Mouse (Mus musculus): Measurements from ENCODE around the gene Pnkp. TPM values are rescaled to one million over a fixed set of nuclear protein-coding genes. Genes with fewer than 3 reads are reported as not detected.

The Pnkp gene
- polyA plus RNA-seq (2021; fragmentation: Nextera tagmentation), result 25.1 and 38.7 TPM in 2 replicates
- long read RNA-seq, experiment 1, transcript Pnkp-203 (17 exons, 1,770 nt), result minor isoform, 16 of 166 reads
- long read RNA-seq, experiment 1, transcript Pnkp-201 (16 exons, 2,184 nt), result major isoform, 78 of 166 reads
- long read RNA-seq, experiment 1, transcript Pnkp-202 (15 exons, 1,550 nt), result minor isoform, 6 of 166 reads
- long read RNA-seq, experiment 1, partial matches to known transcripts, result 12 of 166 reads
- long read RNA-seq, experiment 1, other reads (novel, unspliced or antisense), result 54 of 166 reads
- long read RNA-seq, experiment 2, transcript Pnkp-201 (16 exons, 2,184 nt), result major isoform, 23 of 45 reads
- long read RNA-seq, experiment 2, partial matches to known transcripts, result 6 of 45 reads
- long read RNA-seq, experiment 2, other reads (novel, unspliced or antisense), result 13 of 45 reads

DNA sequence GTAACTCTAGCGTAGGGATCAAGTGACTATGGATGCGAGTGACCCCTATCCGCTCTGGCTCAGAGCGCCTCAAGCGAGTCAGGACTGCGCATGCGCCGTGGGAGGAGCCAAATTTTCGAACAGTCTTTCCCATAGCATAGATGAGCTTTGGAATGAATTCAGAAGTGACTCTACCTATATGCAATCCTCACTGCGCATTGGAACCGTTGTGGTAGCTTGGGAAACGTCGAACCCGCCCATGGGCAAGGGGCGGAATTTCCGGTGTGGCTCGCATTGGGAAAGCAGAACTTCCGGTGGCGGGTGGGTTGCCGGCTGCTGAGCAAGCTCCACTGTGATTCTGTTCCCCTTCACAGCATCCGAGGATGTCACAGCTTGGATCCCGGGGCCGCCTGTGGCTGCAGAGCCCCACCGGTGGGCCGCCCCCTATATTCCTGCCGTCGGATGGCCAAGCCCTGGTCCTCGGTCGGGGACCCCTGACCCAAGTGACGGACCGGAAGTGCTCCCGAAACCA, at the start of gene Pnkp:
Gene Pnkp (plus strand): TSS at position 98 of the 511 bp plus-strand sequence.

DNA sequence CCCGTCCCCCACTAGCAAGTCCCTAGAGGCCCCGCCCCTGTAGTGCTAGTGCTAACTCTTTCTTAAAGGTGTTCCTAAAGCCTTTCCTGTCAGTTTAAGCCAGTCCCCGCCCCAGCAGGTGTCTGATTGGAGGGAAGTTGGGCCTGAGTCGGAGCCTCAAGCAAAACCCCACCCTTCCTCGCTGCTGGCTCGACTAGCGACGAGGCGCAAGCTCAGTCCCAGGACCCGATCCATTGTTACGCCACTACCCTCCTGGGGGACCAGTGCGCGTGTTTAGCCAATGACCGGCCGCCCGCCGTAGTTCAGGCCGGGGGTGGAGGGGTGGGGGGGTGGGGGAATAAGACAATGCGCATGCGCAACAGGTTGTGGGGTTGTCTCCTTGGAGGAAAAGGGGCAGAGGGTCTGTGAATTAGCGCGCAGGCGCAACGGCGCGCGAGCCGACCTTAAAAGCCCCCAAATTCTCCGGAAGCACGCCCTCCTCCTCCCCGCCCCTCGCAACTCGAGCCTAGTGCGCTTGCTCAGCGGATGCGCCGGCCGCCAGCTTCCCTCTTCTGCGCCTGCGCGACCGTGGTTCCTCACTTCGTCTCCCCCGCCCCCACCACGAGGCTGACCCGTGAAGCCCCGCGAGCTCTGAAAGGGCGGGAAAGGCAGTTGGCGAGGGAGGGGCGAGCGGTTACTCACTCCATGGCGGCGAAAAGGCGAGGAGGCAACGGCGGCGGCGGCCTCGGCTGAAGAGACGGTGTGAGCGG, 41.0 kb upstream of the Pnkp start, which contains the start of the genes Nup62 and Il4i1:
Gene Nup62 (plus strand): TSS at position 368 of the 749 bp plus-strand sequence.
Gene Il4i1 (plus strand): TSS at position 667 of the 749 bp plus-strand sequence.

GRCm38 (mm10) chr7:44816470-44817021, 40.4 kb upstream of the Pnkp start, which contains the start of gene Atf5:
Atf5 (minus strand) TSS chr7:44816658.

DNA sequence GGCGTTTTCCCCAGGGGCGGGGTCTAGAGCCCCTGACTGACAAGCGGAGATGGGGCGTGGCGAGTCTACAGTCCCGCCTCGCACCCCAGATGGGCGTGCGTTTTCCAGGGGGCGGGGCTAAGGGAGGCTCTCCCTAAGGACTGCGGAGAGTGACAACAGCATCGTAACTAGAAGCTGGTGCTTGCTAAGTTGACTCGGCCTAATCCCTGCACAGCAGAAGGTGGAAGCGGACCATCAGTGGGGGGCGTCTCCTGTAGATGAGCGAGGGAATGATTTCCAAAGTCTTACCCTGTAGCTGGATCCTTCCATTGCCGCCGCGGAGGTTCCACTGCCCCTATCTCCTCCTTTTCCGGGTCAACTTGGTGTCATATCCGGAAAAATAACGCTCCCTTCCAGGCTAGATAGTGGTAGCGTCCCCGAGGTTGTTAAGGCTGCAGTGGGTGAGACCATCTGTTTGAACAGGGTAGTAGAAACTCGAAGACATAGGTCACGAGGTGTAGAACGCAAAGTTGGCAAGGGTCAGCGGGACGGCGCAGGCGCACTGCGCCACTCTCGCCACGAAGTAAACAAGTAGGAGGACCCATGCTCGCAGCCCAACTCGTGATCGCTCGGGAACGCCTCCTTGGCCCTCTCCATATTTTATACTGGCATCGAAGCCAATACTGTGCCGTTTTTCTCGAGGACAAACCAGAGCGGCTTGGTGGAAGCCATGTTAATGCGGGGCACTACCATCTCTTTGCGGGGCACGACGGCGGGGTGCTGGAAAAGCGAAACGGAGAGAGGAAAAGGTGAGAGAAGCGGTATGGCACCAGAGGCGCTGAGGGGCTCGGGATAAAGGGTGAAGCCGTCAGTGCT, 8.2 kb upstream of the Pnkp start, which contains the start of the genes Akt1s1 and Tbc1d17:
Gene Akt1s1 (plus strand): TSS at position 431 of the 855 bp plus-strand sequence.
Gene Tbc1d17 (minus strand): TSS at position 519 of the 855 bp plus-strand sequence.

DNA sequence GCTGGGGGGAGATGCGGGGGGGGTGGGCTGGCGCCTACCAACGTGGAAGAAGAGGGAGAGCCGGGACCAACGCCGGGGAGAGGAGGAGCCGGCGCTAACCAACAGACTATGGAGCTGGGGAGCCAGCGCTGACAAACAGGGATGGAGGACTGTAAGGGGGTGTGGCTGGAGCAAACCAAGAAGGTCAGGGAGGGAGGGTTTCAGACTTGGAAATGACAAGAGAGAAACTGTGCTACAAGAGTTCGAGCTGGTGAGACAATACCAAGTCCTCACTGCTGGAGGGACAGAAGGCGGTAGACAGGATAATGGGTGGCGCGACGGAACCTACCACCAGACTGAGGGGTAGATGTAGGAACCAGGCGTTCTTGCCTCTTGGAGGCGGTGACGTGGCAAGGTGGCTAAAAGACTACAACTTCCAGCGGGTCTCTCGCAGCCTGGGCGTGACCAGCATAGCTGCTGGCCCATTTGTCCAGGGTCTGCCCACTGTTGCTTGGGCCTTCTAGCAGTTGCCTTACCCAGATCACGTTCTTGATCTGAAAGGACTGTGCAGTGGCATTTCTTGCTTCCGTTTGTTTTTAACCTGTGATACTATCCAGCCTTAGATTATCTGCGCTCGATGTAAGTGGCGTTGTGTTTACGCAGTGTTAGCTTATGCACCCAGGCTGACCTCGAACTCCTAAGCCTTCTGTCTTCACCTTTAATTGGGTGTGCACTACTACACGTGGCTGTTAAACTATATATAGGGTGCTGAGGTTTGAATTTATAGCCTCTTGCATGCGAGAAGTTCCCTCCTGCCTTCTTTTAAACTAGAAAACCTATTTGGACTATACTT, 13.0 kb downstream of the Pnkp start, which contains the start of gene Ptov1:
Gene Ptov1 (minus strand): TSS at position 92 of the 832 bp plus-strand sequence.

DNA sequence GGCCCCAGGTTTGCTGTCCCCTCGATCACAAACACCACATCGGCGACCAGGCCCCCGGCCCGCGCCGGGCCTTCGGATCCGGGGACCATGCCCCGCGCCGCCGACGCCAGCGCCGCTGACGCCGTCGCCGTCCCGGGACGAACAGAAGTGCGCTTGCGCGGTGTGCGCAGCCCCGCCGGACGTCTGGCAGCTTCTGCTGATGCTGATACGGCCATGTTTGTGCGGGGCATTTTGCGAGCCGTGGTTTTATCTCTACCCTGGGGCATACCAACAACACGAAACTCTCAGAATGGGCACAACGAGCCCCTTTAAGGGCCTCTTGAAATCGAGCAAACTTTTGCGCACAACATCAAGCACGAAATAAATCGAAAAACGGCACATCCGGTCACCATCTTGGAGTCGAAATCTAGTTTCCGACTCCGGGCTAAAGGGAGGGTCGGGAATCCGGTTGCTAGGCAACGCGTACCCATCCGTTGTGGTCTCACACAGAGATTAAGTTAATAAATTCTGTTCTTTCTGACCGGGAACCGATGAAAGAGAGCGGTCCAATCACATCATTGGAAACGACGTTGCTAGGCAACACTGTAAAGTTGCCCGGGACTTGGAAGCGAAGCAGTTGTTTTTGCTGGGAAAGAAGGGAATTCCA, 35.5 kb downstream of the Pnkp start, which contains the start of gene Med25:
Gene Med25 (minus strand): TSS at position 437 of the 646 bp plus-strand sequence.

DNA sequence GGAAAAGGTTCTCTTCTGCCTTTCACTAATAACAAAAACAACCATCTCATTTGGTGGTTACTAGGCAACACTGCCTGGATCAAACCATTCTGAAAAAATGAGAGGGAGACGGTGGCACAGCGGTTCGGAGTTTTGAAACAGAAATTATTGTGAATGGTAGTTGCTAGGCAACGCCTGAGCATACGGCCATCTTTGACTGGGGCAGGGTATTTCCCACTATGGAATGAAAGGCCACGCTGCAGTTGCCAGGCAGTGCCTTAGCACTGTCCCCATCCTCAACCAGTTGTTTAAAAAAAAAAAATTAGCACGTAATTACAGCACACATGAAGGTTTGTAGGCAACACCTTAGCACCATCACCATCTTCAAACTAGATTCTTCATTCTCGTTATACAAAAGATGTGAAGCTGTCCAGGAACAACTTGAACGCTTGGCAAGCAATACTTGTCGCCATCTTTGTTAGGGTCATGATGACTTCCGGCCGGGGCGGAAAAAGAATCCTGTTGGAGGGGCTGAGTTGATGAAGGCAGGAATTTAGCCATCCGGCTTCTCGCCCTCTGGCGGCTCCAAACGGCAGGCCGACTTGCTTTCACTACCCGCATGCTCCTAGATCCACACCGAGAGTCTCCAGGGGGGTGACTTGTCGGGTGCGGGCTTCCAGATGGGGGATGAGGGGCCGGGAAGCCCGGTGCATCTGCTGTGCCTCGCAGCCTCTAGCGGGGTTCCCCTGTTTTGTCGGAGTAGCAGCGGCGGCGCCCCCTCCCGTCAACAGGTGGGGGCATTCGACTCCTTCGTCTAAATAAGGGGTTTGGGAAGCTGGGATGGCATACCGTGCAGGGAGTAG, 38.9 kb downstream of the Pnkp start, which contains the start of gene Fuz:
Gene Fuz (plus strand): TSS at position 487 of the 842 bp plus-strand sequence.

Other genes with a start within 250 kb of the Pnkp start
- 20.8 and 23.6 TPM in 2 replicates for gene Myh14, start 186.3 kb upstream of the Pnkp start, polyA plus RNA-seq (2021; fragmentation: Nextera tagmentation)
- gene Izumo2, start 148.4 kb upstream of the Pnkp start, polyA plus RNA-seq (2021; fragmentation: Nextera tagmentation), result not detected in 2 replicates
- gene Vrk3, start 108.7 kb upstream of the Pnkp start, polyA plus RNA-seq (2021; fragmentation: Nextera tagmentation), result 29.4 and 33.2 TPM in 2 replicates
- gene Zfp473, start 106.1 kb upstream of the Pnkp start, polyA plus RNA-seq (2021; fragmentation: Nextera tagmentation), result 0.18 and 0.42 TPM in 2 replicates
- gene Nup62, start 41.1 kb upstream of the Pnkp start, polyA plus RNA-seq (2021; fragmentation: Nextera tagmentation), result 9.7 and 11.8 TPM in 2 replicates
- gene Il4i1, start 40.8 kb upstream of the Pnkp start, polyA plus RNA-seq (2021; fragmentation: Nextera tagmentation), result 0.51 and 1.0 TPM in 2 replicates
- gene Atf5, start 40.5 kb upstream of the Pnkp start, polyA plus RNA-seq (2021; fragmentation: Nextera tagmentation), result 0.93 and 2.1 TPM in 2 replicates
- 31.0 and 50.0 TPM in 2 replicates for gene Akt1s1, start 8.1 kb upstream of the Pnkp start, polyA plus RNA-seq (2021; fragmentation: Nextera tagmentation)
- gene Tbc1d17, start 8.1 kb upstream of the Pnkp start, polyA plus RNA-seq (2021; fragmentation: Nextera tagmentation), result 48.7 and 69.5 TPM in 2 replicates
- 120 and 523 TPM in 2 replicates for gene Ptov1, start 12.6 kb downstream of the Pnkp start, polyA plus RNA-seq (2021; fragmentation: Nextera tagmentation)
- 114 and 117 TPM in 2 replicates for gene Med25, start 35.6 kb downstream of the Pnkp start, polyA plus RNA-seq (2021; fragmentation: Nextera tagmentation)
- 11.3 and 12.2 TPM in 2 replicates for gene Fuz, start 38.9 kb downstream of the Pnkp start, polyA plus RNA-seq (2021; fragmentation: Nextera tagmentation)
- gene Ap2a1, start 72.4 kb downstream of the Pnkp start, polyA plus RNA-seq (2021; fragmentation: Nextera tagmentation), result 27.8 and 116 TPM in 2 replicates
- gene Tsks, start 86.1 kb downstream of the Pnkp start, polyA plus RNA-seq (2021; fragmentation: Nextera tagmentation), result 0.91 and 0.97 TPM in 2 replicates
- 48.7 and 54.3 TPM in 2 replicates for gene Cpt1c, start 117.7 kb downstream of the Pnkp start, polyA plus RNA-seq (2021; fragmentation: Nextera tagmentation)
- 9.6 and 17.5 TPM in 2 replicates for gene Prmt1, start 129.4 kb downstream of the Pnkp start, polyA plus RNA-seq (2021; fragmentation: Nextera tagmentation)
- 11.6 and 14.6 TPM in 2 replicates for gene Irf3, start 140.5 kb downstream of the Pnkp start, polyA plus RNA-seq (2021; fragmentation: Nextera tagmentation)
- gene Bcl2l12, start 141.6 kb downstream of the Pnkp start, polyA plus RNA-seq (2021; fragmentation: Nextera tagmentation), result 2.0 and 2.6 TPM in 2 replicates
- gene Scaf1, start 159.2 kb downstream of the Pnkp start, polyA plus RNA-seq (2021; fragmentation: Nextera tagmentation), result 61.4 and 61.9 TPM in 2 replicates
- 5.0 and 5.8 TPM in 2 replicates for gene Rras, start 160.8 kb downstream of the Pnkp start, polyA plus RNA-seq (2021; fragmentation: Nextera tagmentation)
- gene Prr12, start 195.7 kb downstream of the Pnkp start, polyA plus RNA-seq (2021; fragmentation: Nextera tagmentation), result 3.6 and 6.1 TPM in 2 replicates
- gene Nosip, start 205.3 kb downstream of the Pnkp start, polyA plus RNA-seq (2021; fragmentation: Nextera tagmentation), result 36.5 and 47.8 TPM in 2 replicates
- 11.7 and 12.1 TPM in 2 replicates for gene Prrg2, start 205.5 kb downstream of the Pnkp start, polyA plus RNA-seq (2021; fragmentation: Nextera tagmentation)
- gene Rcn3, start 235.1 kb downstream of the Pnkp start, polyA plus RNA-seq (2021; fragmentation: Nextera tagmentation), result 9.5 and 14.4 TPM in 2 replicates
- 26.0 and 28.5 TPM in 2 replicates for gene Fcgrt, start 246.7 kb downstream of the Pnkp start, polyA plus RNA-seq (2021; fragmentation: Nextera tagmentation)